Mouse (Mus musculus): Measurements from ENCODE around the gene Exoc3l2. TPM values are rescaled to one million over a fixed set of nuclear protein-coding genes. Genes with fewer than 3 reads are reported as not detected.

Exoc3l2 gene
- polyA plus RNA-seq, 1 experiment = 0.01 TPM

DNA sequence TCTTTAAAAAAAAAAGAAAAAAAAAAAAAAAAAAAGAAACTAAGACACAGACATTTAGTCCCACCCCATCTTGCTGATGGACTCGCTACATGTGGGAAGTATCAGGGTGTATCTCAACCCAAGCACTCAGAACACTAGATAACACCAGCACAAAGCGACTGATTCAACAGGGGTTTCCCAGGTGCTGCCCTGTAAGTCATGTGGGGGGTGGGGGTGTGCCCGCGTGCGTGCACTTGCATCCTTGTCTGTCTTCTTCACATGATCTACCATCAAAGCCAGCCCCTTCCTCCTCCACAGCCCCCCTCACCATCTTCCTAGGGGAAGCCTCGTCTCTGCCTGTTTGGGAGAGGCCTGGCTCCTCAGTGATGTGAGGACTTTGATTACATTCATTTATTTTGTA, 49.2 kb downstream of the Exoc3l2 start:
- Histone ChIP-seq H3K27me3 (ENCODE audit: control insufficient read depth, insufficient read depth, insufficient read length) (no peaks in the 10 kb centered on the region), H3ac (ENCODE audit: control insufficient read depth, insufficient read length, low read depth) (no peak overlapping the region), H3K36me3 (ENCODE audit: control insufficient read depth, insufficient read depth) (no peaks in the 10 kb centered on the region), H3K4me3 (ENCODE audit: insufficient read depth, poor library complexity, severe bottlenecking) (no peak overlapping the region), H3K79me2 (ENCODE audit: control insufficient read depth, insufficient read depth) (peaks cover 11% of the 10 kb centered on the region), H3K79me3 (ENCODE audit: low read depth) (no peaks in the 10 kb centered on the region)
- TF ChIP-seq MYOG (IDR thresholded peaks at IDR 0.05; ENCODE audit: control insufficient read depth, extremely low read depth, insufficient read length) = no peak
- TF ChIP-seq USF1 (IDR thresholded peaks at IDR 0.05; ENCODE audit: low read depth) = no peak
- TF ChIP-seq MYOD1 (IDR thresholded peaks at IDR 0.05; ENCODE audit: control insufficient read depth, insufficient read length, low read depth) = no peak
- no peak for TF ChIP-seq CTCF (IDR thresholded peaks at IDR 0.05; ENCODE audit: control insufficient read depth, insufficient read depth, insufficient read length)
- TF ChIP-seq FOSL1 (IDR thresholded peaks at IDR 0.05; ENCODE audit: insufficient read depth, low read length, poor library complexity, severe bottlenecking) = no peak
- no peak for TF ChIP-seq CEBPB (IDR thresholded peaks at IDR 0.05; ENCODE audit: low read depth)

DNA sequence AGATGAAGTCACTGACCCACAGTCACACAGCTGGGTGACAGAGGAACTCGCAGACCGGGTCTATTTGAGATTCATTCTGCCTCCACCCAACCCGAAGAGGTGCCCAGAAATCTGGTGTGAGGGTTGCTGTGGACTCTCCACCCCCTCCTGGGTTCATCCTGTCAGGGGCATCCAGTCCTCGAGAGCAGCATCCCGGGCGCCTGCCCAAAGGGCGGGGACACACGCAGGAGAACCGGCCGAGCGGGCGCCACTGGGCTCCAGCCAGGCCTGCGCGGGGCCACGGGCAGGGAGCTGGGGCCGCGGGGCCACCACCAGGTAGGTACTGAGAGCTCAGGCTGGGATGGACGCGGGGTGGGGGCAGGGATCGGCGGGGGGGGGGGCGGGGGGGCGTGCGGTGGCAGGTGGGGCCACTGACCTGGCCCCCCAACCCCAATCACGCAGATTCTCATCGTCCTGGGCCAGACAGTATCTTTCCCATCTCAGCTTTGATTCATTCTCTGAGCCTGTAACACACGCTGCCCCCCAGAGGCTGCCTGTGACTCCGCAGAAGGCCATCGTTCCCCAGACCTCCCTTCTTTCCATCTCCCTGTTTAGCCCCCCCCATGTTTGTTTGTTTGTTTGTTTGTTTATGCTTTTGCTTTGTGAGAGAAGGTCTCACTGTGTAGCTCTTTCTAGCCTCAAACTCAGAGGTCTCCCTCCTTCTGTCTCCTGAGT, 54.7 kb downstream of the Exoc3l2 start, which contains the start of gene Nkpd1:
Gene Nkpd1, plus strand, starts transcription at position 187 of the 714 bp plus-strand sequence.
- TF ChIP-seq CTCF (IDR thresholded peaks at IDR 0.05; ENCODE audit: control insufficient read depth, insufficient read depth, insufficient read length) (peak; percentile 15), MYOG (IDR thresholded peaks at IDR 0.05; ENCODE audit: control insufficient read depth, extremely low read depth, insufficient read length) (no peak)
- Histone ChIP-seq H3K4me3 (ENCODE audit: insufficient read depth, poor library complexity, severe bottlenecking) (no peak within 1 kb of the TSS), H3ac (ENCODE audit: control insufficient read depth, insufficient read length, low read depth) (no peak within 1 kb of the TSS), H3K36me3 (ENCODE audit: control insufficient read depth, insufficient read depth) (no peaks in the 10 kb centered on the region), H3K79me3 (ENCODE audit: low read depth) (no peaks in the 10 kb centered on the region), H3K27me3 (ENCODE audit: control insufficient read depth, insufficient read depth, insufficient read length) (peaks cover 39% of the 10 kb centered on the region), H3K79me2 (ENCODE audit: control insufficient read depth, insufficient read depth) (no peaks in the 10 kb centered on the region)

DNA sequence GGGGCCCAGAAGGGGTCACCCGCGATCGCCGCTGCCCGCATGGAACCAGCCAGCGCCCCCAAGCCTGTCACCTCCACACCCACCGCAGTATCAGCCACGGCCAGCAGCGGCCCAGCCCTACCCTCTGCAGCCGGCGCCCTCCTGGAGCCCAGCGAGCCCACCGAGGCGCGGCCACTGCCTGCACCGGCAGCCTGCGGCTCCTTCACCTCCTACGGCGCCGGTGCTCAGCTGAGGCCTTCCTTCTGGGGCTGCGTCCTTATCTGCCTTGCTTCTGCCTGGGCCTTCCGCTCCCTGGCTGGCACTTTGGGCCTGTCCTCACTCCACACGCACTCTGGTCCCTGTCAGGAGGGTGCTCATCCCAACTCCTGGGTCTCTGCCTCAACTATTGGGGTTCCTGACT, 56.9 kb downstream of the Exoc3l2 start:
- no peak overlapping the region for H3K4me3 ChIP-seq (ENCODE audit: insufficient read depth, poor library complexity, severe bottlenecking)

DNA sequence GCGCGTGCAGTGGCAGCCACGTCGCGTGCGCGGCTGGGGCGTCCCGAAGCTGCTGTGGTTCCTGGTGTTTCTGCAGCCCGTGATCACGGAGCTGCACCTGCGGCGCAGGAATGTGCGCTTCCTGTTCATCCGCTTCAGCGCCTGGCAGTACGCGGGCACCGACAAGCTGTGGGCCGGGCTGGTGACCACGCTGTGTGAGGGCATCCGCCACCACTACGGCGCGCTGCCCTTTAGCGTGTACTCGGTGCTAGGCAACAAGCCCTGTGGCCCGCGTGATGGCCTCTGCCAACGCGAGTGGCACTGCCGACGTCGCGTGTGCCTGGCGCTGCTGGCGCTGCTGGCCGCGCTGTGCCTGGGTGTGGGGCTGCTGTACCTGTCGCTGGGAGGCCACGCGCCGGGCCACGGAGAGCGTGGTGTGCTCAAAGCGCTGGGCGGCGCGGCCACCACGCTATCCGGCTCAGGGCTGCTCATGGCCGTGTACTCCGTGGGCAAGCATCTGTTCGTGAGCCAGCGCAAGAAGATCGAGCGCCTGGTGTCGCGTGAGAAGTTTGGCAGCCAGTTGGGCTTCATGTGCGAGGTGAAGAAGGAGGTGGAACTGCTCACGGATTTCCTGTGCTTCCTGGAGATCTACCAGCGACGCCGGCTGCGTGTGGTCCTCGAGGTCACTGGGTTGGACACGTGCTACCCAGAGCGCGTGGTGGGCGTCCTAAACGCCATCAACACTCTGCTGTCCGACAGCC, 60.1 kb downstream of the Exoc3l2 start:
- Histone ChIP-seq H3ac (ENCODE audit: control insufficient read depth, insufficient read length, low read depth) (no peak overlapping the region), H3K4me3 (ENCODE audit: insufficient read depth, poor library complexity, severe bottlenecking) (no peak overlapping the region), H3K79me3 (ENCODE audit: low read depth) (no peaks in the 10 kb centered on the region), H3K36me3 (ENCODE audit: control insufficient read depth, insufficient read depth) (no peaks in the 10 kb centered on the region), H3K27me3 (ENCODE audit: control insufficient read depth, insufficient read depth, insufficient read length) (peaks cover 63% of the 10 kb centered on the region), H3K79me2 (ENCODE audit: control insufficient read depth, insufficient read depth) (no peaks in the 10 kb centered on the region)
- TF ChIP-seq CTCF (IDR thresholded peaks at IDR 0.05; ENCODE audit: control insufficient read depth, insufficient read depth, insufficient read length) (no peak), MYOD1 (IDR thresholded peaks at IDR 0.05; ENCODE audit: control insufficient read depth, insufficient read length, low read depth) (no peak), MAX (IDR thresholded peaks at IDR 0.05) (no peak), USF1 (IDR thresholded peaks at IDR 0.05; ENCODE audit: low read depth) (no peak), MYOG (IDR thresholded peaks at IDR 0.05; ENCODE audit: control insufficient read depth, extremely low read depth, insufficient read length) (no peak), CEBPB (IDR thresholded peaks at IDR 0.05; ENCODE audit: low read depth) (no peak), FOSL1 (IDR thresholded peaks at IDR 0.05; ENCODE audit: insufficient read depth, low read length, poor library complexity, severe bottlenecking) (no peak)

More for the DNA sequence above, 56.9 kb downstream of the Exoc3l2 start:
- TF ChIP-seq USF1 (IDR thresholded peaks at IDR 0.05; ENCODE audit: low read depth) = no peak
- TF ChIP-seq MAX (IDR thresholded peaks at IDR 0.05) = no peak
- no peak for TF ChIP-seq CEBPB (IDR thresholded peaks at IDR 0.05; ENCODE audit: low read depth)
- Histone ChIP-seq H3K79me2 (ENCODE audit: control insufficient read depth, insufficient read depth) (no peaks in the 10 kb centered on the region), H3K79me3 (ENCODE audit: low read depth) (no peaks in the 10 kb centered on the region), H3ac (ENCODE audit: control insufficient read depth, insufficient read length, low read depth) (no peak overlapping the region), H3K36me3 (ENCODE audit: control insufficient read depth, insufficient read depth) (no peaks in the 10 kb centered on the region), H3K27me3 (ENCODE audit: control insufficient read depth, insufficient read depth, insufficient read length) (peaks cover 60% of the 10 kb centered on the region)

DNA sequence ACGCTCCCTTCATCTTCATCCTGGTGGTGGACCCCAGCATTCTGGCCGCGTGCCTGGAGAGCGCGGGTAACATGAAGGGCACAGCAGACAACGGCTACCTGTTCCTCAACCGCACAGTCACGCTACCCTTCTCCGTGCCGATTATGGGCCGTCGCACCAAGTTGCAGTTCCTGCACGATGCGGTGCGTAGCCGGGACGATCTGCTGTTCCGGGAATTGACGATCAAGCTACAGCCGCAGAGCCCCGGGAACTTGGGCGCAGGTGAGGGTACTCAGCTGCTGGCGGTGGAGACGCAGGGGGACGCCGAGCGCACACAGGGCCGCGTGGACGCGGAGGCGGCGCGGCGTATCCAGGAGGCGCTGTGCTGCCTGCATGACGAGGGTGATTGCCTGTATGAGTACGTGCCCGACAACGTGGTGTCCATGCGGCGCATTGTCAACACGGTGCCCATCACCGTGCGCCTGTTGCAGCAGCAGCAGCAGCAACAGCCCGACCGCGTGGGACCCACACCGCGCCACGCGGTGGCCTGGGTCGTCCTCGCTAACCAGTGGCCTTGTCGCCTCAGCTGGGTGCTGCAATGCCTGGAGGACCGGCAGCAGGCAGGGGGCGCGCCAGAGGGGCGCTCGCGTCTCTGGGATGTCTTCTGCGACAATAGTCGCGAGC, 60.8 kb downstream of the Exoc3l2 start:
- Histone ChIP-seq H3K27me3 (ENCODE audit: control insufficient read depth, insufficient read depth, insufficient read length) (peaks cover 61% of the 10 kb centered on the region), H3K4me3 (ENCODE audit: insufficient read depth, poor library complexity, severe bottlenecking) (no peak overlapping the region)

More for the DNA sequence above, 60.8 kb downstream of the Exoc3l2 start:
- H3K79me2 ChIP-seq (ENCODE audit: control insufficient read depth, insufficient read depth) = no peaks in the 10 kb centered on the region
- H3K79me3 ChIP-seq (ENCODE audit: low read depth) = no peaks in the 10 kb centered on the region
- peak overlapping the region; percentile 20 for H3ac ChIP-seq (ENCODE audit: control insufficient read depth, insufficient read length, low read depth)
- no peaks in the 10 kb centered on the region for H3K36me3 ChIP-seq (ENCODE audit: control insufficient read depth, insufficient read depth)
- TF ChIP-seq CTCF (IDR thresholded peaks at IDR 0.05; ENCODE audit: control insufficient read depth, insufficient read depth, insufficient read length) = peak; percentile 21
- TF ChIP-seq CEBPB (IDR thresholded peaks at IDR 0.05; ENCODE audit: low read depth) = no peak
